ENCODE assay signal across 7 mouse cellular contexts in the genomic region with DNA sequence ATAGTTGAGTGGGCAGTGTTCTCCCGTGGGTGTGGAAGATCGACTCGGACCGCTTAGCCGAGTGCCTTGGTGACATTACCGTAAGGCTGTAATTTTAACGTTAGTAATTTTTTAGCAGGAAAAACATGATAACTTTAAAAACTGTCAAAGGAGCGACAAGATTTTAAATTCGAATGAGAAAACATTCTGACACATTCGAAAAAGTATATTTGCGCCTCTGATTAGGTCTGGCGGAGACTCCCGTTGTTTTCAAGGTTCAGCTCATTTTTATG. TPM values are rescaled to one million over a fixed set of nuclear protein-coding genes. Genes with fewer than 3 reads are reported as not detected.
DNase-seq lines count a peak whose midpoint lies in the region; ATAC-seq and TF ChIP-seq lines count a peak whose summit lies in the region.

No protein-coding gene starts in this region.

- peak overlapping the region; percentile 68 for H3K4me2 ChIP-seq in lung, embryonic 16.5 days (ENCODE audit: low read depth, low read length)
- H3K4me2 ChIP-seq in limb, embryonic 12.5 days, result peak overlapping the region; percentile 65

- no peak for ATAC-seq in lung, embryonic 16.5 days (ENCODE audit: low read depth)
- no peak for ATAC-seq in limb, embryonic 12.5 days (ENCODE audit: insufficient number of reproducible peaks, insufficient read depth, low FRiP score, low TSS enrichment, low read depth)

- H3K27me3 ChIP-seq in lung, embryonic 16.5 days (ENCODE audit: control insufficient read depth, insufficient read depth, low read depth, low read length), result no peaks in the 10 kb centered on the region
- peaks cover 13% of the 10 kb centered on the region for H3K27me3 ChIP-seq in forebrain, embryonic 10.5 days (ENCODE audit: poor library complexity, severe bottlenecking)
- H3K27me3 ChIP-seq in limb, embryonic 12.5 days, result no peaks in the 10 kb centered on the region
- no peaks in the 10 kb centered on the region for H3K27me3 ChIP-seq in small intestine, adult 2 months (ENCODE audit: control insufficient read depth, insufficient read depth, low read length)

- no peak for TF ChIP-seq CTCF in small intestine, adult 2 months (IDR thresholded peaks at IDR 0.05; ENCODE audit: extremely low read depth, insufficient read length, insufficient replicate concordance, low read depth, low read length)

- H3K9ac ChIP-seq in lung, embryonic 16.5 days (ENCODE audit: low read length), result peak overlapping the region; percentile 88
- peak overlapping the region; percentile 97 for H3K9ac ChIP-seq in limb, embryonic 12.5 days (replicated peaks)

- H3K4me3 ChIP-seq in lung, embryonic 16.5 days (ENCODE audit: low read length), result peak overlapping the region; percentile 98
- peak overlapping the region; percentile 97 for H3K4me3 ChIP-seq in forebrain, embryonic 10.5 days
- peak overlapping the region; percentile 98 for H3K4me3 ChIP-seq in limb, embryonic 12.5 days (replicated peaks)
- peak overlapping the region; percentile 99 for H3K4me3 ChIP-seq in small intestine, adult 2 months (ENCODE audit: low read depth, low read length)

- peak overlapping the region; percentile 91 for H3K27ac ChIP-seq in lung, embryonic 16.5 days (ENCODE audit: low read length)
- H3K27ac ChIP-seq in forebrain, embryonic 10.5 days, result peak overlapping the region; percentile 95
- H3K27ac ChIP-seq in limb, embryonic 12.5 days, result peak overlapping the region; percentile 89
- peak overlapping the region; percentile 88 for H3K27ac ChIP-seq in small intestine, adult 2 months (ENCODE audit: insufficient read depth, low read depth, low read length)

- peaks cover 8% of the 10 kb centered on the region for H3K36me3 ChIP-seq in lung, embryonic 16.5 days (ENCODE audit: control insufficient read depth, insufficient read depth, low read length)
- peaks cover 20% of the 10 kb centered on the region for H3K36me3 ChIP-seq in forebrain, embryonic 10.5 days (replicated peaks)
- H3K36me3 ChIP-seq in limb, embryonic 12.5 days, result peaks cover 19% of the 10 kb centered on the region
- H3K36me3 ChIP-seq in small intestine, adult 2 months (ENCODE audit: control insufficient read depth, insufficient read depth, low read length), result peaks cover 6% of the 10 kb centered on the region

- WGBS in lung, embryonic 16.5 days, result 2% methylated on average over 13 of the region's 13 CpGs
- WGBS in forebrain, embryonic 10.5 days, result 7% methylated on average over 13 of the region's 13 CpGs
- WGBS in limb, embryonic 12.5 days, result 4% methylated on average over 13 of the region's 13 CpGs
- whole genome bisulfite sequencing in small intestine, adult 2 months, result 1% methylated on average over 13 of the region's 13 CpGs

- TF ChIP-seq POLR2A in small intestine, adult 2 months (IDR thresholded peaks at IDR 0.05; ENCODE audit: low read depth, low read length), result no peak

- DNase-seq in lung, postnatal 36 days, result no peak
- DNase-seq in forebrain, embryonic 10.5 days (ENCODE audit: extremely low spot score, low spot score), result no peak
- DNase-seq in frontal cortex, postnatal 10 days (ENCODE audit: low spot score in 2 of 2), result no peak
- no peak for DNase-seq in adrenal gland, adult (ENCODE audit: inconsistent age in 2 of 2, low spot score in 1 of 2)

- no peaks in the 10 kb centered on the region for H3K9me3 ChIP-seq in lung, embryonic 16.5 days (ENCODE audit: control insufficient read depth, low read length)
- no peaks in the 10 kb centered on the region for H3K9me3 ChIP-seq in forebrain, embryonic 10.5 days
- H3K9me3 ChIP-seq in limb, embryonic 12.5 days, result no peaks in the 10 kb centered on the region

- H3K4me1 ChIP-seq in lung, embryonic 16.5 days (replicated peaks; ENCODE audit: control insufficient read depth, insufficient read depth, low read length), result peaks cover 20% of the 10 kb centered on the region
- H3K4me1 ChIP-seq in forebrain, embryonic 10.5 days, result peaks cover 38% of the 10 kb centered on the region
- H3K4me1 ChIP-seq in limb, embryonic 12.5 days (replicated peaks), result peaks cover 36% of the 10 kb centered on the region
- peaks cover 4% of the 10 kb centered on the region for H3K4me1 ChIP-seq in small intestine, adult 2 months (ENCODE audit: control insufficient read depth, insufficient read depth, insufficient read length, low read length)

RNA-seq across cellular contexts. Expression of a gene that starts 0.8 kb away (rescaled TPM):
- 25.1 and 26.8 TPM in 2 replicates for polyA plus RNA-seq in lung, embryonic 16.5 days (2015; fragmentation: Nextera tagmentation; extraction: Ambion mirVana)
- polyA plus RNA-seq in forebrain, embryonic 10.5 days (2016; fragmentation: Nextera tagmentation; extraction: Ambion mirVana), result 24.1 and 26.1 TPM in 2 replicates
- 41.8 and 43.6 TPM in 2 replicates for polyA plus RNA-seq in limb, embryonic 12.5 days (2016; fragmentation: Nextera tagmentation; extraction: Ambion mirVana)
- polyA plus RNA-seq in small intestine, adult 2 months (2012; rRNA removed), result 4.0 and 7.5 TPM in 2 replicates

RNA-seq across cellular contexts. Expression of a gene that starts 8.1 kb away (rescaled TPM):
- 37.5 and 43.9 TPM in 2 replicates for polyA plus RNA-seq in lung, embryonic 16.5 days (2015; fragmentation: Nextera tagmentation; extraction: Ambion mirVana)
- 34.9 and 35.7 TPM in 2 replicates for polyA plus RNA-seq in forebrain, embryonic 10.5 days (2016; fragmentation: Nextera tagmentation; extraction: Ambion mirVana)
- polyA plus RNA-seq in limb, embryonic 12.5 days (2016; fragmentation: Nextera tagmentation; extraction: Ambion mirVana), result 45.5 and 46.7 TPM in 2 replicates
- polyA plus RNA-seq in small intestine, adult 2 months (2012; rRNA removed), result 13.0 and 24.2 TPM in 2 replicates

RNA-seq across cellular contexts. Expression of a gene that starts 11.7 kb away (rescaled TPM):
- polyA plus RNA-seq in lung, embryonic 16.5 days (2015; fragmentation: Nextera tagmentation; extraction: Ambion mirVana), result 10.9 and 12.3 TPM in 2 replicates
- 8.1 and 8.3 TPM in 2 replicates for polyA plus RNA-seq in forebrain, embryonic 10.5 days (2016; fragmentation: Nextera tagmentation; extraction: Ambion mirVana)
- polyA plus RNA-seq in limb, embryonic 12.5 days (2016; fragmentation: Nextera tagmentation; extraction: Ambion mirVana), result 16.9 and 18.3 TPM in 2 replicates
- 18.6 and 19.8 TPM in 2 replicates for polyA plus RNA-seq in small intestine, adult 2 months (2012; rRNA removed)

RNA-seq across cellular contexts. Expression of a gene that starts 30.6 kb away (rescaled TPM):
- polyA plus RNA-seq in lung, embryonic 16.5 days (2015; fragmentation: Nextera tagmentation; extraction: Ambion mirVana), result 17.5 and 20.6 TPM in 2 replicates
- 24.1 and 24.4 TPM in 2 replicates for polyA plus RNA-seq in forebrain, embryonic 10.5 days (2016; fragmentation: Nextera tagmentation; extraction: Ambion mirVana)
- polyA plus RNA-seq in limb, embryonic 12.5 days (2016; fragmentation: Nextera tagmentation; extraction: Ambion mirVana), result 25.6 and 30.5 TPM in 2 replicates
- polyA plus RNA-seq in small intestine, adult 2 months (2012; rRNA removed), result 12.5 and 13.6 TPM in 2 replicates

RNA-seq across cellular contexts. Expression of a gene that starts 41.5 kb away (rescaled TPM):
- polyA plus RNA-seq in lung, embryonic 16.5 days (2015; fragmentation: Nextera tagmentation; extraction: Ambion mirVana), result 0.59 and 0.74 TPM in 2 replicates
- polyA plus RNA-seq in forebrain, embryonic 10.5 days (2016; fragmentation: Nextera tagmentation; extraction: Ambion mirVana), result 0.48 and 0.79 TPM in 2 replicates
- polyA plus RNA-seq in limb, embryonic 12.5 days (2016; fragmentation: Nextera tagmentation; extraction: Ambion mirVana), result 0.91 and 1.1 TPM in 2 replicates
- 0.05 TPM in 1 of 2 replicates, not detected in the other for polyA plus RNA-seq in small intestine, adult 2 months (2012; rRNA removed)
